Mouse (Mus musculus): ENCODE measurements at regions not wholly inside any gene's neighbourhood (a gene's known extent, or its start where the extent isn't known, plus 50 kb on each side); places are given as distances from the start of the nearest gene placed in this dataset.
"Not testable (repeated sequence)": the region's sequence is repeated elsewhere in the genome, so short reads cannot be mapped to it uniquely, and the experiment has no call there.

DNA sequence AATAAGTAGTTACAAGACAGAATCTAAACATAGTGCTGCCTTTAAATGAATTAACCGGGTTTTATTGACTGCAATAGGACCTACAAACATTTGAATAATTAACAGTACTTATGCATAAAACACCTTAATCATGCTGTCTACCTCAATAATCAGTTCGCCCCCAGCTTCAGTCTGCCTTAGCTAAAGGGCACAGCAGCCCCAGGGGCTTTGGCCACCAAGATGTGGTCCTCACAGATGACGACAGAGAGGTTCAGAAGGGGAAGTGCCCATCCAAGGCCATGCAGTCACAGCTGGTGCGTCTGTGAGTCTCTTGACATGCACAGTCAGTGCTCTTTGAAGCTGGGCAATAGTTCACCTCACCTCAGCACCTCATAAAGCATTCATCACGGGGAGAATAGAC lies 452.8 kb upstream of the Jmjd1c start:
- DNase-seq, result no peak

DNA sequence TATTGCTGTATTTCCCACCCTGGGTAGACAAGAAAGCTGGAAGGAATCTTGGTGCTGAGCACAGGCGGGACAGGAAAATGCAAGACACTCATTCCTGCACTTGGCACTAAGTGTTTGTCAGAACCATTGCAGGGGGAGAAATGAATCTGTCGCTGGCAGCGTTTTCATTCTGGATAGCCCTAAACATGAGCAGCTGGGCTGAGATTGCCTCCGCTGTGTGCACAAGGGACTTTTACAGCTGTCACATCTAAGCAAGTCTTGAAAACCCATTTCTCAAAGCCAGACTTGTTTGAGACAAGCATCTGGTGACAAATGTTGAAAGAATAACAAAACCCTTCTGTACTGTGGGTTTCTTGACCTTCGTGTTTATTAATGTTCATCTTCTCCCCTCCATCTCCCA lies 438.4 kb upstream of the Jmjd1c start:
- DNase-seq, result no peak

DNA sequence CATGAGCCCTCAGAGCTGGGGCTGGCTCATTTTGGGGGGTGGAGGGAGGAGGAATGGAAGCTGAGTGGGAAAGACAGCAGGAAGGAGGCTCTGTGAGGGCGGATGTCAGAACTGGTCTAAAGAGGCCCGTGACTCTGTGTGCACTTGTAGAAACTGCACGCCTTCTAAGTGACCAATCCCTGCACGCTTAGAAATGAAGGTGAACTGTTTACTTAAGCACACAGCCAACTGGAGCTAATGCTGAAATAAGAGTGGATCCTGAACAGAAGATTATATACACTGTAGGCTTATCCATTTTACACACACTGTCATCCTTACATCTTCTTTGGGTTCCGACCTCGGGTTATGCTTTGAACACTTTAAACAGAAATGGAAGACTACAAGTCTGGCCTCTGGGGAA lies 412.8 kb upstream of the Jmjd1c start:
- DNase-seq, result no peak

DNA sequence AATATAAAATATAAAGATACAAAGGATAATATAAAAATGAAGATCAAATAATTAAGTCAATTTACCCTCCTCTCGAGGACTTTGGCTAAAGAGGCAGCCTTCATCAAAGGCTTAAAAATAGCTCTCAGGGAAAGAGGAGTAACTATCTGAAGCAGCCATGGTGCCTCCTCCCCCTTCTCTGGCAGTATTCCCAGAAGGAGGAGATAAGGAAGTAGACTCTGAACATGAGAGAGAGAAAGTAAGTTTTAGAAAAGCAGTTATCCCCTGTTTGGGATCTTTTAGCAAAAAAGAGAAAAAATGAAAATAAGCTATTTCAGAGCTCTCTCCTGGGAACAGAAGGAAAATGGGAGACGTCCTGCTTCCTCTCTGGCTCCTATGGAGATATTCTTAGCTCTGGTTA lies 406.7 kb upstream of the Jmjd1c start:
- DNase-seq, result not testable (repeated sequence)

DNA sequence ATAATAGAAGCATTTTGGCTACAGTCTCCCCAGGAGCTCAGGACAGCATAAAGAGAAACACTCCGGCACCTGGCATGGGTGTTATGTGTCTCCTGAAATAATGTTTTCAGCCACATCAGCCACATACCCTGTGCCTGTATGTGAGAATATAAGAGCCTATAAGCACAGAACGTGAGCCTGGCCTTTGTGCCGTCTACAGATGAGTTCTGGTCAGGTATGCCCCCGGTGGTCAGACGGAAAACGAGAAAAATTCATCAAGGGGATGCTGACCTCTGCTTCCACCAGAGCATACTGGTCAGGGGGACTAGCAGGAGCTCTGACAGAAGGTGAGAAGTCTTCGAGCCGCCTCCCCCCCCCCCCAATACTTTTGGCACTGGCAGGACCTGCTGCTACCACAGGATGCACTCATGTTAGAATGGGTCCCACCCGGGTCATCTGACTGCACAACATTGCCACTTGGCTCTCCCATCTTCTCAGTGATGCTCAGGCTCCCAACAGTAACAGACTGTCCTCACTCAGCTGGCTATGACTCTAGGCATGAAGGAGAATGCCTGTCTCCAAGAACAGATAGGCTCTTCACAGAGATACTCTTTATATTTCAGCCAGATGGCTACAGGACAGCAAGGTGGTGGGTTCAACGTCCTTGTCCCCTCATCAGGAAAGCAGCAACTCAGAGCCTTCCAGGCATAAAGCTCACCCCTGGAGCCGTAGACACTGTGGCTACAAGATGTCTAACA lies 401.2 kb upstream of the Jmjd1c start:
- DNase-seq, result no peak

DNA sequence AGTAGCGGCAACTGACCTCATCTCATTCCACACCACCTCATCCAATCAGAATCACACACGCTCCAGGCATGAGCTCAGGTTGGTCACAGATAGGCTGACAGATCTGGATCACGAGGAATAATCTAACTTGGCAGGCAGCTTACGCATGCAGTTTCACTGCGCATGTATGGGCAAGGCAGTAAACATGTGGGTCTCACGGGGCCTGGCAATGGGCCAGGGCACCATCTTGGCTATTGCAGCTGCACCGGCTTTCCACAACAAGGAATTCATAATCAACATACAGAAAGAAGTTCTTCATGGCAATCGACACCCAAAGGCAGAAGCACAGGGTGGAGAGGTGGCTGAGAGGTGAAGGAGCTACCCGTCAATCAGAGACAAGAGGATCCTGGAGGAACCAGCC lies 381.0 kb upstream of the Jmjd1c start:
- DNase-seq, result not testable (repeated sequence)

DNA sequence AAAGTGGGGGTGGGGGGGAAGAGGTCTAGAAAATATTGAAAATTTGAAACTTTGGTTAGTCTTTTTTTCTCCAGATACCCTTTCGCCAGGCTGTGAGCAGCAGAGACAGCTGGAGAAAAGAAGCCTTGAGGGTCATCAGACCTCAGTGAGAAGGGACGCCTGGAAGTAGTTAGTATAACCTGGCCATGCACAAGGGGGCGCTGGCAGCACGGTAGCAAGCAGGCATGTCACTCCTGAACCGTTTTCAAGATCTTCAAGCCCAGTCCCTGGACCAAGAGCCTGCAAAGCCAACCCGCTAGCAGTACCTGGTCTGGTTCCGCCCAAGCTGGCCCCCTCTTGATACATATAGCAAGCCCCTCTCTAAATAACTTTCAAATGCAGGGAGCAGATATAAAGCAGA lies 378.0 kb upstream of the Jmjd1c start:
- DNase-seq, result peak; percentile 40 to 48

DNA sequence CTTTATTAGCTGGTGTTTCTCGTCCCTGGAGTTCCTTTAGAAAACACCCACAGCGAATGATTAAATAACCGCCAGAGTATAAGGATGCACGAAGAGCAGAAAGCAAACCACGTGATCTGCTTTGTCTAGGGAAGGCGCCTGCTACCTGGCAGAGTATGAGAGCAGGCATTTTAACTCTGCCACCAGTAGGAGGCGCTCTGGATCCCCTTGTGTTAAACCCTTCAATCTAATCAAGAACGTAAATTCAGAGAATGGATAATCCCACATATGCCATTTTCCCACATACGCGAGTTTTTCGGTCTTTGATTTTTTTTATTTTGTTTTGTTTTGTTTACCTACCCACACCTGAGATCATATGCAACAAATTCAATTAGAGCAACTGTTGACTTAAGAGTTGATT lies 376.1 kb upstream of the Jmjd1c start:
- DNase-seq, result no peak

DNA sequence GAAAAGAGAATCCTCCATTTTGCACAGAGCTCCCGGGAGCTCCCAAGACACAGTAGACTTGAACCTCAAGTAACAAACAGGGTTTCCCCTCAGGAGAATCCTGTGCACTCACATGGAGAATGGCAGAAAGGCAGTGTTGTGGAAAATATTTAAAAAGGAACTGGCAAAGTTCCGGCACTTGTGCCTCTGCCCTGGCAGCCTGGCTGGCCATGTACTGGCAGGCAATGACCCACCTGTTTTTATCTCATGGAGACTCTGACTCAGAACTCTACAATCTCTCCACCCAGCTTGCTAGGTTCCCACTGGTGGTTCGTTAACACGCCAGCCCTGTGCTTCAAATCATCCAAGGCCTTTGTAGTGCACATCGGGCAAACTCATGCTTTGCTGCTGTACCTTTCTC lies 362.3 kb upstream of the Jmjd1c start:
- DNase-seq, result peak; percentile 48 to 60

DNA sequence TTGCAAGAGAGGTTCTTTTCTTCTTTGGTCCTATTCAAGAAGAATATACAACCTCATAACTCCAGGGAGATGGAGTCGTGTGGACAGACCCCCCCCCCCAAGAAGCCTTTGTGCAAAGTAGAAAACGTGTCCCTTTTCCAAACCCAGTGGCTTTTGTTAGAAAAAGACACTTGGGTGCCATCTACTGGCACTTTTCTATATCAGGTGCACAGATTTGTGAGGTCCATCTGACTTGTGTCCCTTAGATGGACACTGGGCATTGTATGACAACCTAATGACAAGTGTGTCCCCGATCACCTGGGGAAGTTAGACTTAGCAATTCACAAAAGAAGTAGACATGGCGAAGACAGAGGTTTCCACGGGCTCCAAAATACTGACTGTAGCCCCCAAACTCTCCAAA lies 361.1 kb upstream of the Jmjd1c start:
- DNase-seq, result peak; percentile 35 to 65

DNA sequence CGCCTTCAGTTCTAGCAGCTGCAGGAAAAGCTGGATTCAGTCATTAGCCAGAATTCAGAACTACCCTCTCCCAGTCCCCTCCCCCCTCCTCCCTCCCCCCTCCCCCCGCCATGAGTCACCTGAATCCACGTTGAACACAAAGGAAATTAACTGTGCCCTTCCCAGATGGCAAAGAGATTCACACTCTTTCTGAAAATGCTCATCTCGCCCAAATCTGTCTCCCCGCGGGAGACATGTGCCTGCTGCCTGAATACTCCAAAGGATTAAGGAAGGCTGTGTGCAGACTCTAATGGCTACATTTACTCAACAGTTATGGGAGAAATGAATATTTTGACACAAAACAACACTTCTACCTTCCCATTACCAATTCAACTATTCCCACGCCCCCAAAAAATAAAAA lies 356.9 kb upstream of the Jmjd1c start:
- peak; percentile 48 to 50 for DNase-seq

DNA sequence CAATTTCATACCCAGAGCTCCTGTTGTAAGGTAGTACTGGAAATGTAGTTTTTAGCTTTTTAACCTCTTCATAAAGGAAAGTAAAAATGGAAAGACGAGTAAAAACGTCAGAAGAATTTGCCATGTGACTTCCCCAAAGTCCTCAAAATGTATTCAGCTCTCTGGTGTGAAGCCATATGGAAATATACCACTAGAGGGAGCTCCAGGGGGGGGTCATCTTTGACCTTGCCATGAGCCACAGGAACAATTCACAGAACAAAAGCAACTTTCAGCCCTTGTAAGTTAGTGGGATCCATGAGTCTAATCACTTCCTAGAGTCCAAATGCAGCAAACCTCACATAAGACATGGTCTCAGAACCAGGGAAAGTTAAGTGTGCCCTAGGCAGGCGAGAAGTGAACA lies 354.1 kb upstream of the Jmjd1c start:
- peak; percentile 16 to 35 for DNase-seq

DNA sequence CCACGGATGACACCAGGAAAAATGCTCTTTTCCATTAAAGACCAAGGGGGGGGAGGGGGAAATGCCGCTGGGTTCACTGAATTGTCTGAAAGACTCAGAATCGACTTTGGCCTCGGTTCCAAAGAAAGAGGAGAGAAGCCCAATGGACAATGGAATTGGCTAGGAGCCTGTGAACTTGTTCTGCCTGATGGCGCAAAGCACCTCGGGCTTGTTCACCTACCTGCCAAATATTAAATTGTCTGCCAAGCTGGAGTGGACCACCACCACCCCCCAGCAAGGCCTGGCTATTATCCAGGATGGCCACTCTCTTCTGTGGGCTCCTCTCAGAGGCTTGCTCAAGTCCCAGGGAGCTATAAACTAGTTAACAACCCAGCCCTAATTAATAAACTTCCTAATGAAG lies 352.7 kb upstream of the Jmjd1c start:
- peak in 1 of 2 experiments; percentile 22 for DNase-seq

DNA sequence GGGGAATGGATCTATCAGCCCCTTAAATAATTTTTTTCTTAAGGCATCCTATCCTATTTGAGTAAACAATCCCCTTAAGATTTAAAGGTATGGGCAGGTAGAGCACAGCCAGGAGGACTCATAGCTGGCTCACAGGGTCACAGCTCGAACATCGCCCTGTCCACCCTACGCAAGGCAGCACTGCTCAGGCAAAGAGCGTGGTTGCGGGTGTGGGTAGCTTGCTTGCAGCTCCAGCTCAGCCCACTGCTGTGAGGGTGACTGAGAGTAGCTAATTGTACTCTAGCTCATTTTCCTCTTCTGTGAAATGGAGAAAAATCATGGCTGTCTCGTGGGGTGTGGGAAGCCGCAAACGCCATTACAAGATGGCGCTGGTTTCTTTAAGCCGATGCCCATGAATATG lies 350.1 kb upstream of the Jmjd1c start:
- no peak for DNase-seq

DNA sequence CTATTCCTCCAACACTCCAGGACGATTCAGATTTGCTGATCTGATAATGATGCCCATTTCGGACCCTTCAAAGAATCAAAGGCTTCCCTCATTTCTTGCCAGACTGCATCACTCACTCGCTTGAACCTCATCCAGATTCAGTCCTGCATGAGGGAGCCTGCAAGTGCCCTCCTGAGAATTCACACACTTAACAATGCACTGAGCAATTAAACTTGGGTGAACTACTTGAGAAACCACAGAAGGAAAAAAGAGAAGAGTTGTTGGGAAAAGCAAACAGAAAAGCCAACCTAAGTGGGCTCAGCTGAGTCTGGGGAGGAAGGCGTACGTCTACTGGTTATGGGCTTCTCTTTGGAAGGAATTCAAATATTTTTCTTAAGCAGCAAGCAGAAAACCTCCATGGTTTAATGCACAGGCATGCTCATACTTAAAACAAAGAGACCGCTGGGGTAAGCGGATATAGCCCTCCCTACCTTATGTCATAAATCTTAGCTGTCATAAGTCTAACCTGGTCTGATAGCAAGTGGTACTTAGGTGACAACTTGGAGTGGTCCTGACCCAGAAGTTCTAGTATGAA lies 343.6 kb upstream of the Jmjd1c start:
- no peak for DNase-seq

DNA sequence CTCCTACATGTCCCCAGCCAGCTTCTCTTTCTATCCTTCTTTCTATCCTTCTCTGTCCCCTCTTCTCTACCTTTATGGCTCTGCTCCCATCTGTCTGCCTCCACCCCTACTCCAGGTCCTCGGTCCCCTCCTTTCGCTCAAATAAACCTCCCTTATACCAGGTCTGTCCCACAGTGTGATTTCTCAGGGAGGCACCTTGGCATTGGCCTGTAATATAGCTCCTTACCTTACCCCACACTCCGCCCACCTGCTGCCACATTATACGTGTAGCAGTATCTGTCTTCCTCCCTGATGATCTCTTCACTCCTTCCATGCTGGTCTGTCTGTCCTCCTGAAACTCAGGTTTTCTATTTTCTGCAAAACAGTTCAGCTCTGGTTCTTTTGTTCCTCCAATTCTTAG lies 339.1 kb upstream of the Jmjd1c start:
- no peak for DNase-seq

DNA sequence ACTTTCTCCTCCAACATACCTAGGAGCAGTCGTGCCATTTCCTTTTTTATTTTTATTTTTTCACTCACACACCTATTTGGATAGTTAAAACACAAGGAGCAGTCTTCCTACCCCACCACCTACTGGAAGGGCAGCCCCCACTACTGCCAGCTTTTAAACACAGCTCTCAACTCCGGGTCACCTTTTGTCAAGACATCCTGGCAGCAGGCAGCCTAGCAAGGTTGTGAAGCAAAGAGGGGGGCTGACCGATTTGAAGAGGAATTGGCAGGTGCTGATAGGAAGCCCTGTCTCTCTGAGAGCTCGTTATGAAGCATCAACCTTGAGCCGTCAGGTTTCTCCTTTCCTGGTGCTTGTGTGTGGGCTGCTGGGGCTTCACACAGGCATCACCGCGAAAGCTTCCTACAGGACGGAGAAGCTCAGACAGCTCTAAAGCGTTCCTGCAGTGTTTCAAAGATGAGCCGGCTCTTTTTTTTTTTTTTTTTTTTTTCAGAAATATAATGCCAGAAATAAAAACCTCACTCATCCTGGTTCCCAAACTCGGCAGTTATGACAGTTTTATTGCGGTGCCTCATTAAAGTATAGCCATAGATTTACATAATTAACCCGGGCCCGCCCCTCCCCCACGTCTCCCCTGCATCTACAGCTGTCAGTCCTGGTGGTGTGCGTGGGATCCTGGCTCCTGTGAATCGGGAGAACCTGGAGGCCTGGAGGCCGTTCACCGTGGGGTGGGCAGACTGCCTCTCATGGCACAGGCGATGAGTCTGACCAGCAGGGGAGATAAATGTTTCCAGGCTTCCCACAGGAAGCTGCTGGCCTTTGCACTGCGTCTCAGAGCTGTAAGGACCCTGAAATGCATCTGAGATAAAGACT lies 325.5 kb upstream of the Jmjd1c start:
- DNase-seq, result peak; percentile 66 to 71

DNA sequence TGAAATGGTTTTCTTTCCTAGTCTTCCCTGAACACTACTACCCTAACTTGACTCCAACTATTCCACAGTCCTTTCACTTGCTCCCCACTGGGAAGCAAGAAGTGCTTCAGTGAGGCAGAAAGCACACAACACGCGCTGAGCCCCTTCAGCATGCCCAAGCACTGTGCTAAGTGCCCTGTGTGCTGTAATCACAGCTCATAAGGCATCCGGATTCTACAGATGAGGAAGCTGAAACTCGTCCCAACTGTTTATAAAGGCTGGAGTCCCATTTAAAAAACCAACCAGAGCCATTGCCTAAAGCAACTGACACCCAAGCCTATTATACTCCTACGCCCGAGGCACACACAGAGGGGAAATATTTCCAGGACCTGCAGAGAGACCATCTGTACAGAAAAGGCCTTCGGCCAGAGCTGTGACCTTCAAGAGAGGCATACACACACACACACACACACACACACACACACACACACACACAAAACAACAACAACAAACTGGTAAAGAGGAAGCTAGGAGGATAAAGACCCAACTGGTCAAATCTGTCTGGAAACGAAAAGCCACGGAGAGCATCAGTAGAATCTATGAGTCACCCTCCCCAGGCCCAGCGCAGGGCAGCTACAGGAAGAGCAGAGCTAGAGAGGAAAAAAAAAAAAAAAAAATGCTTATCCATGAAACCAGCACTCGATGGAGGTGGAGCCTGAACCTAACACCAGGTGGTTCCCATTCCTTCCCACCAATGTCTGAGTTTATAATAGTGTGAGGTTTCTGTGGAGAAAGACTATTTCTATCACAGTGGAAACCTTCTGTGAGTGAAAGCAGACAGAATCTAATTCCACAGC lies 315.4 kb upstream of the Jmjd1c start:
- peak; percentile 80 to 87 for DNase-seq

DNA sequence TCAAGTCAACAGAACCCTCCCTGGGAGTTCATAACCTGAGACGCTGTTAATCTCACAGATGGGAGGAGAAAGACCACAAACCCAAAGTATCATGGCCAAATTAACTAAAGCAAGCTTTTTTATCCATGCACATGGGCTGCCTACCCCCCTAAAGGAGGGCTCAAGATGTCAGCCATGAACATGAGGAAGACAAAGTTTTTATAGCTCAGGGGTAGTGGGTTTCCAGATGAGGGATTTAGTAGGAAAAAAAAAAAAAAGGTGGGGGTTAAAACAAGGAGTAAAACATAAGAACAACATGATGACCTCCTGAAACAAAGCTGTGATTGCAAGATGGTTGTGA lies 314.8 kb upstream of the Jmjd1c start:
- no peak for DNase-seq

DNA sequence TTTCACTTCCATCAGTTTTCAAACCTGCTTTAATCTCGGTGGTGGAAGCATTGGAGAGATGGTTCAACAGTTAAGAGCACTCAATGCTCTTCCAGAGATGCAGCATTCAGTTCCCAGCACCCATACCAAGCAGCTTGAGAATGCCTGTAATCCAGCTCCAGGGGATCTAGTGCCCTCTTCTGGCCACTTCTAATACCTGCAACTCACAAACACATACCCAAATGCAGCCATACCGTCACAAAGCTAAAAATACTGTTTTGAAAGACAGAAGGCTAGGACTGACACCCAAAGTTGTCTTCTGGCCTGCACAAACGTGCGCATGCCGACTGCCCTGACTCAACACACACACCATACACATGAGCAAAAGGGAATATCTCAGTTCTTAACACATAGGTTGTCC lies 313.9 kb upstream of the Jmjd1c start:
- no peak for DNase-seq

DNA sequence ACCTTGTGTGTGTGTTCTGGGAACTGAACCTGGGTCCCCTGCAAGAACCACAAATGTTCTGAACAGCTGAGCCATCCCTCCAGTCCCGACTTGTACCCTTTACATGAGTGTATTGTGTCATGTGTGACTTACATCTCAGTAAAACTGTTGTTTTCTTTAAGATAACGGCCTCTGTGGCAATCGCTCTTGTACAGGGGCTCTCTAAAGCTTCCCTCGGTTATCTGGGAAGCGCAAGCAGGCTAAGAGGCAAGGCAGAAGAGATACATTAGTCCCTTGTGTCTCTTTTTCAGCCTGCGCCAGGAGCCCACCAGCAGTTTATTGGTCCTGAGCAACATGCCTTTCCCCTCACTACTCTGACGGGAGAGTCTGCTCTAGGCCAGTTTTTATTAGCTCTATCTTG lies 308.1 kb upstream of the Jmjd1c start:
- DNase-seq, result no peak

DNA sequence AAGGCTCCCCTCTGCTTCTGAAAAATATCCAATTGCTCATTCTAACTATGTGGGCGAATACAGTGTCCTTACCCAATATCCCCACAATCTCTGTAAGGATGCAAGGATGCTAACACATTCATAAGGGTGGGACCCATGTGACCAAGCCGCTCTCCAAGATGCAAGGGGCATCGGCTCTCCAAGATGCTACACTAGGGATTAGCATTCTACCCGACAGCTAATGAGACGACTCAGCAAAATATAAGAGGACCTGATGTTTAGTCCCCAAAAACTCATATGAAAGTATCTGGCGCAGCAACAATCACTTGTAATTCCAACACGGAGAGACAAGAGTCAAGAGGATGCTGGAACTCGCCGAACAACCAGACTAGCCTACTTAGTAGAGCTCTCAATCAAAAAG lies 299.6 kb upstream of the Jmjd1c start:
- DNase-seq, result no peak

DNA sequence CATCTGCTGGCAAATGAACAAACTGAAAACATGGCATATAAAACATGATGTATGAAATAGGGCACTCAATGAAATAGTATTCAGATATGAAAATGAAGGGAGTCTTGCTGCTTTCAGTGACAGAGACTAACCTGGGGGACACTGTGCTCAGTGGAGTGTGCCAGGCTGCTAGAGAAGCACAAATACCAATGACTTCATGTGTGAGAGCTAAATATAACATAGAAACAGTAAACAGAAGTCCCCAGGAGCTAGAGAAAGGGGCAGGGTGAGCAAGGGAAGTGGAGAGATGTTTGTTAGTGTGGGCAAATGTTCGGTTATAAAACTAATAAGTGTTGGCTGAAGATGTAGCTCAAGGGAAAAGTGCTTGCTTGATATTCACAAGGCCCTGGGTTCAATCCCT lies 293.2 kb upstream of the Jmjd1c start:
- no peak for DNase-seq
